Mouse (Mus musculus) left cerebral cortex, postnatal 25 days (tissue): ENCODE measurements around the gene Pde4d. TPM values are rescaled to one million over a fixed set of nuclear protein-coding genes. Genes with fewer than 3 reads are reported as not detected.

Experiments
- DNase-seq, 2 experiments: peaks; one replicate each; pipeline ENCODE4 v3.0.0; 2022; ENCODE audit warnings: low spot score in 2 of 2, mixed read lengths in 1 of 2
- intact Hi-C: fragments of 180-260 bp; cut with DNase I; formaldehyde crosslinking; loops from one replicate; pipeline ENCODE4 v1.15.1; 2025
- microRNA-seq, 2 experiments: library from miRNA; unstranded; fragments of <30 nt; microRNA quantifications; one replicate each; pipeline ENCODE4 v1.2.0; 2022
- total RNA-seq, 2 experiments: library from RNA; stranded (reverse); gene quantifications; 2 replicates each; pipeline ENCODE4 v1.2.3; 2021

The Pde4d gene
- total RNA-seq, 2 experiments from 2014 or later: 108 to 116 TPM

GRCm38 (mm10) chr13:109994240-109994764 is 1544.6 kb downstream of the Pde4d start:
- intact Hi-C loops: no loop called here
- DNase-seq: no peak

- intact Hi-C loops: no loop called here
- no peak for DNase-seq
These were observed 1552.3 kb downstream of the Pde4d start for GRCm38 (mm10) chr13:110002081-110002480.

Small RNAs within 50 kb of the gene (microRNA-seq; reads per million reads assigned to microRNA genes)
- gene Mir1904 (0 reads per million in 2 experiments), gene Mir582 (22.2 to 24.0 reads per million in 2 experiments)

Other genes with a start within 250 kb of the Pde4d start
- 1 to 10 TPM; 9.5 to 9.6 TPM for gene Elovl7, start 235.5 kb upstream of the Pde4d start, total RNA-seq
- 1 to 10 TPM in 1 of 2 experiments, under 1 TPM in 1; 0.37 to 1.1 TPM for gene Depdc1b, start 133.6 kb upstream of the Pde4d start, total RNA-seq